Mouse (Mus musculus) E14TG2a.4 (cell line): ENCODE results near the gene Snx18.

Experiments
- CTCF ChIP-seq: conservative IDR thresholded peaks from 2 replicates; pipeline ENCODE4 v1.5.1; 2014; ENCODE audit warnings: low read length
- NANOG ChIP-seq: IDR thresholded peaks from 2 replicates; pipeline ENCODE4 v1.6.1; 2014; ENCODE audit warnings: borderline replicate concordance, low read length, mixed read lengths
- POU5F1 ChIP-seq: IDR thresholded peaks from 2 replicates; pipeline ENCODE4 v1.6.1; 2014; ENCODE audit warnings: low read length, borderline replicate concordance

DNA sequence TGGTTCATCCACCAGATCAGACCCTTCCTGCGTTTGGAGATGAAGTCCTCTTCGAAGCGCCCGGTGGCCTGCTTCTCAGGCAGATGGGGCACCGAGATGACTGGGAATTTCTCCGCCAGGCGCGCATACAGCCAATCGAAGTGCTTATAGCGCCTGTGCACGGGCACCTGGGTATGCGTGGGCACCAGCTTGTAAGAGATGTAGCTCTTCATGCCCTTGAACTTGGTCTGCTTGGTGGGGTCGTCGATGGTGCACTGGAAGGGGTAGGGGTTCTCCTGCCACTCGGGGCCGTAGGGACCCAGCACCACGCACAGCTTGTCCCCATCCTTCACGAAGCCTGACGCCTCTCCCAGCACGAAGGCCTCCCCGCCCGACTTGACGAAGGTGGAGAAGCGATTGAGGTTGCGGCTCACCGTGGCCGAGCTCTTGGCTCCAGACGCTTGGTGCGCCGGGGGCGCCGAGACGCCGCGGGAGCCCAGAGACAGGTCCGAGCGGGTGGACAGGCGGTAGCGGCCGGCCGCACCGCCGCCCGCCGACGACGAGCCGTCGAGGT lies 950 bp downstream of the Snx18 start:
- no peak for TF ChIP-seq CTCF
- TF ChIP-seq POU5F1 = no peak
- no peak for TF ChIP-seq NANOG
